Mouse (Mus musculus) layer of hippocampus, adult 18-20 months (tissue): ENCODE measurements around the gene Dctpp1. TPM values are rescaled to one million over a fixed set of nuclear protein-coding genes. Genes with fewer than 3 reads are reported as not detected.
A peak's percentile ranks its signal among the peaks of the same experiment; 100 is the strongest.

ENCODE experiments used
- DNase-seq, 2 experiments: peaks; one replicate each; pipeline ENCODE4 v3.0.0; 2022; ENCODE audit warnings: low spot score in 2 of 2
- long read RNA-seq: library from polyadenylated mRNA; stranded (forward); transcript quantifications from one replicate; pipeline ENCODE4 v2.0.0, GENCODE M21; 2021
- total RNA-seq, 2 experiments: library from RNA; stranded (reverse); gene quantifications; 2 replicates each; pipeline ENCODE4 v1.2.3; 2021

The Dctpp1 gene
- total RNA-seq: 10 to 100 TPM; 22.0 to 22.8 TPM
- long read RNA-seq, transcript Dctpp1-201 (3 exons, 676 nt): major isoform, 10 of 10 reads
- long read RNA-seq, partial matches to known transcripts: 0 of 10 reads
- long read RNA-seq, other reads (novel, unspliced or antisense): 0 of 10 reads

- DNase-seq: peak; percentile 97 to 99
Observed at GRCm38 (mm10) chr7:127260309-127261111, at the start of gene Dctpp1. Gene Dctpp1 (minus strand): TSS chr7:127260709.

GRCm38 (mm10) chr7:127309951-127310350, 49.4 kb upstream of the Dctpp1 start:
- no peak for DNase-seq

- peak in 1 of 2 experiments; percentile 84 for DNase-seq
Observed at GRCm38 (mm10) chr7:127308887-127309286, 48.4 kb upstream of the Dctpp1 start.

- DNase-seq: no peak
Observed at GRCm38 (mm10) chr7:127308431-127308830, 47.9 kb upstream of the Dctpp1 start.

GRCm38 (mm10) chr7:127297586-127298193, 37.2 kb upstream of the Dctpp1 start:
- no peak for DNase-seq

GRCm38 (mm10) chr7:127296786-127297555, 36.5 kb upstream of the Dctpp1 start:
- no peak for DNase-seq

- DNase-seq: no peak
Observed at GRCm38 (mm10) chr7:127296098-127296497, 35.6 kb upstream of the Dctpp1 start, which contains the start of gene Itgal. Gene Itgal (plus strand): TSS chr7:127296260.

- DNase-seq: no peak
Observed at GRCm38 (mm10) chr7:127290142-127290541, 29.6 kb upstream of the Dctpp1 start.

- DNase-seq: no peak
Observed at GRCm38 (mm10) chr7:127289306-127289705, 28.8 kb upstream of the Dctpp1 start.

- DNase-seq: no peak
Observed at GRCm38 (mm10) chr7:127287940-127288339, 27.4 kb upstream of the Dctpp1 start.

- DNase-seq: no peak
Observed at GRCm38 (mm10) chr7:127285154-127285553, 24.6 kb upstream of the Dctpp1 start.

- DNase-seq: no peak
Observed at GRCm38 (mm10) chr7:127282190-127282589, 21.7 kb upstream of the Dctpp1 start.

- DNase-seq: no peak
Observed at GRCm38 (mm10) chr7:127281114-127281513, 20.6 kb upstream of the Dctpp1 start.

GRCm38 (mm10) chr7:127280092-127280491, 19.6 kb upstream of the Dctpp1 start:
- DNase-seq: no peak

GRCm38 (mm10) chr7:127278311-127278710, 17.8 kb upstream of the Dctpp1 start:
- no peak for DNase-seq

GRCm38 (mm10) chr7:127276519-127276961, 16.0 kb upstream of the Dctpp1 start:
- no peak for DNase-seq

- peak; percentile 88 to 99 for DNase-seq
Observed at GRCm38 (mm10) chr7:127273925-127274789, 13.6 kb upstream of the Dctpp1 start, which contains the start of gene Sephs2. Gene Sephs2 (minus strand): TSS chr7:127274055.

- DNase-seq: no peak
Observed at GRCm38 (mm10) chr7:127273118-127273923, 12.8 kb upstream of the Dctpp1 start.

- no peak for DNase-seq
Observed at GRCm38 (mm10) chr7:127272566-127272965, 12.1 kb upstream of the Dctpp1 start.
